Mouse (Mus musculus) bone marrow macrophage, adult 2 months (primary cell): ENCODE results near the gene Spaca4.

ENCODE experiments used
- CTCF ChIP-seq: IDR thresholded peaks from 2 replicates; pipeline ENCODE4 v1.5.1; 2012; ENCODE audit warnings: low read depth, mild to moderate bottlenecking, low read length, moderate library complexity
- POLR2A ChIP-seq: IDR thresholded peaks from 2 replicates; pipeline ENCODE4 v1.6.1; 2012; ENCODE audit warnings: mild to moderate bottlenecking, low read depth, low read length, borderline replicate concordance

- TF ChIP-seq POLR2A = no peak
- no peak for TF ChIP-seq CTCF
Measured at GRCm38 (mm10) chr7:45748110-45748509, 22.5 kb upstream of the Spaca4 start.
